Mouse (Mus musculus) heart, postnatal 10 days (tissue): Measurements from ENCODE around the gene Elmo1. TPM values are rescaled to one million over a fixed set of nuclear protein-coding genes. Genes with fewer than 3 reads are reported as not detected.
A peak's percentile ranks its signal among the peaks of the same experiment; 100 is the strongest.

Experiments
- DNase-seq, 2 experiments: peaks; one replicate each; pipeline ENCODE4 v3.0.0; 2021
- intact Hi-C: fragments of 180-260 bp; cut with DNase I; formaldehyde crosslinking; loops from one replicate; pipeline ENCODE4 v1.15.1; 2025
- total RNA-seq, 2 experiments: library from RNA; stranded (reverse); gene quantifications; 2 replicates each; pipeline ENCODE4 v1.2.3; 2021

The Elmo1 gene
- total RNA-seq, 2 experiments from 2014 or later: 20.2 to 20.4 TPM

DNA sequence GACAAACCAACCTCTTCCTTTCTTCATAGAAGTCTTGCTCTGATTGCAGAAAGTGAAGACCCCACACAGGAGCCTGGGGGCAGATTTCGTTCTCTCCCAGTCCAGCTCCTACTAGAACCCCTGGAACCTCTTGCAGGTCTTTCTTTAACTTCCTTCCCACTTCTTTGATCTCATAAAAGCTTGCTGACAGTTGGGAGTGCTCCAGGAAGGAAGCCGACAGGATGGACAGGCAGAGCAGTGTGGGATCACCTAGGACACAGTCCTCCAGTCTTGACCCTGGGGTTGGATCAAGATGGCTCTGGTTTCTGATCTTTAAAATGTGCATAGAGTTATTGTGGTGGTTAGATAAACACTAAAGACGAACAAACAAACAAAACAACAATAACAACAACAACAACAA, 147.8 kb downstream of the Elmo1 start:
- intact Hi-C loops: no loop called here
- no peak for DNase-seq

DNA sequence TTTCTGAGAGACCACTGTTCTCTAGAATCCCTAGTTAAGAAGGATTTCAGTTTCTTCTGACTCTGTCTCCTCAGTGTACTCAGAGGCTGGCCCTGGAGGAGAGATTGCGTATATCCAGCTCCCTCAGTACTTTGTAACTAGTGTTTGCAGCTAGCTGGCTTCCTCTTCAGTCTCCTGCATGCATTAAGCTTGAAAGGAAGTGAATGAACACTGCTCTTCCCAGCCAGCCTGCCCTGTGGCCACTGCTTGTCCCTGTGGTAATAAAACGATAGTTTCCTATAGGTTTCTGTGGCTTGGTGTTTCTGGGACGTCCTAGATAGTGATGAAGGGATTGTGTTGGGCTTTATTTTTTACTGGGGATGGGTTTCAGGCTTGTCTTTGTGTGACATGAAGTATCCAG, 148.3 kb downstream of the Elmo1 start:
- intact Hi-C loops: no loop called here

DNA sequence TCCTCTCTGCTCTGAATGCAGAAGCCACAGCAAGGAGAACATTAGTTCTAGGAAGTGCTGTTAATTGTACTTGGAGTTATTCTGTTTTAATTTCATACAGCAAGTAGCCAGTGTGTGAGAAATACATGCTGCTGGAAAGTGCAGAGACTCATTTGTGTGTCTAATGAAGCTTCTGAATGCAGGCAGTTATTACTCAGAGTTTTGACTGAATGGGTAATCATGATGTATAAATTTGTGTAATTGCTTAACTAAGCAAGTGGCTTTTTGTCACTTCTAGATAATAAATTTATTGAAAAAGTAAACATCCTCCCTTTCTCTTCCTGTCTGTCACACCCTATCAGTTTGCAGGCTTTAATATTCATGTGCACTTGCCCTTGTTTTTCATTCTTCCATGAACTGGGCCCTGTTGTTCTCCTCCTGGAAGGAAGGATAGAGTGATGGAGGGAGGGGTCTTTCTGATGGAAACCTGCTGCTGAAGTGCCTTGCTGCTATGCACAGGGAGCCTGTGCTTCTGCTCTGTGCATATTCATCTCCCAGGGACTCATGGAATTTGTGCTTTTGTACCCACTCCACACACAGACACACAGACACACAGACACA, 159.8 kb downstream of the Elmo1 start:
- intact Hi-C loops: no loop called here
- DNase-seq: no peak

More for the DNA sequence above, 148.3 kb downstream of the Elmo1 start:
- DNase-seq: no peak

DNA sequence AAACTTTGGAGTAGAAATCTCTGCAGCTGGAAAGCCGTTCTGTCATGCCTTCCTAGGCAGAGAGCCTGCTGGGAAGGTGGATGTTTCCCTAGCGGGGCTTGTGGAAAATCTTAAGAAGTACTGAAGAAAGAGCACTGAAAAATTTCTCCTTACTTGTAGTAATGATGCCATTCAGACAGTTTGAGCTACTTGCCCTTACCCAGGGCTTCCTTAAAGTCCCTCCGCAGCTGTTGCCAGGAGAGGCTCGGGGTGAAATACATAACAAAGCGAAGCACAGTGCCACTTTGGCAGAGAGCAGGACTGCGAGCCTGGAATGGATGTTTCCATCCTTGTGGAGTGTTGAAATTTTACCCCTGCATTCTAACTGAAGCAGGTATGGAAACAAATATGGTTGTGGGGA, 164.5 kb downstream of the Elmo1 start:
- peak in 1 of 2 experiments; percentile 33 for DNase-seq
- intact Hi-C loops: no loop called here

DNA sequence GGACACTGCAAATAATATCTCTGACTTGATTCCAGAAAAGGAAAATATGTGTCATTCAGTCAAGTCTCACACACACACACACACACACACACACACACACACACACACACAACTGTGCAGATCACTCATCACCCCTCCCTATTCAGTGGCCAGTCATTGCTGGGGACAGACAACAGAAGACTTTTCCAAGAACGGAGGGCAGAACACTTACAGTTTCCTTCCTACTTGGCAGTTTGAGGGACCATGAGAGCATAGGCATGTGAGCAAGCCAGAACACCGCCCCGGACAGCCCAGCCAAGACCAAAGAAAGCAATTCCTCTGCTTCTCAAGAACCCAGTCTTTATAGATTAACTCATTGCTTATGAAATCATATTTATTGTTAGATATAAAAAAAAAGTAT, 165.0 kb downstream of the Elmo1 start:
- intact Hi-C loops: no loop called here
- DNase-seq: peak; percentile 67 to 69

DNA sequence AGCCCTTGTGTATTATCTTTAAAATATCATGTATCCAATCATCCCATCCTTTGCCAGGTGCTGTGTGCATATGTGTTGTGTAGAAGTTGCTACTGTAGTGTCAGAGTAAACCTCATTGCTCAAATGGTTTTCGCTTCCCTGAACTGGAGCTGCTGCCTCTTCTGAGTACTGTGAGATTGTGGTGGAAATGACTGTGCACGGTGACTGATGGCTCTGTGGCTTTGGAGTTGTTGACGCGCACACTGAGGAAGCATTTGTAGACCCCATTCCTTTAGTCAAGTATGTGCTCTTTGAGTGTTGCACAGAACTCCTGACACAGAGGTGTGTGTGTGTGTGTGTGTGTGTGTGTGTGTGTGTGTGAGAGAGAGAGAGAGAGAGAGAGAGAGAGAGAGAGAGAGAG, 166.2 kb downstream of the Elmo1 start:
- intact Hi-C loops: no loop called here
- DNase-seq: no peak

GRCm38 (mm10) chr13:20257562-20258525, 167.4 kb downstream of the Elmo1 start:
- DNase-seq: no peak
- intact Hi-C loops: no loop called here

DNA sequence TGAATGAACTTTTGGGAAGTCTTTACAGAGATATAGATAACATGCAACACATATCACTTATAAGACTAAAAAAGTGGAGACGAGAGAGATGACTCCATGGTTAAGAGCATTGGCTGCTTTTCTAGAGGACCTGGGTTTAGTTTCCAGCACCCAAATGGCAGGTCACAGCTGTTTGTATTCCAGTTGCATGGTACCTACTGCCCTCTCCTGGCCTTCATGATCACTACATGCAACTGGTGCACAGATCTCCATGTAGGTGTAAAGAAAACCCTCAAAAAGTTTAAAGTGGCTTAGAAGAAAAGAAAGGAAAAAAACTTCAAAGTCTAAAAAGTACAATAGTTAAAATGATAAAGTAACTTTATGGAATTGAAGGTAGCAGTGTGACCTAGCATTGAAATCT, 172.8 kb downstream of the Elmo1 start:
- no peak for DNase-seq
- intact Hi-C loops: no loop called here

DNA sequence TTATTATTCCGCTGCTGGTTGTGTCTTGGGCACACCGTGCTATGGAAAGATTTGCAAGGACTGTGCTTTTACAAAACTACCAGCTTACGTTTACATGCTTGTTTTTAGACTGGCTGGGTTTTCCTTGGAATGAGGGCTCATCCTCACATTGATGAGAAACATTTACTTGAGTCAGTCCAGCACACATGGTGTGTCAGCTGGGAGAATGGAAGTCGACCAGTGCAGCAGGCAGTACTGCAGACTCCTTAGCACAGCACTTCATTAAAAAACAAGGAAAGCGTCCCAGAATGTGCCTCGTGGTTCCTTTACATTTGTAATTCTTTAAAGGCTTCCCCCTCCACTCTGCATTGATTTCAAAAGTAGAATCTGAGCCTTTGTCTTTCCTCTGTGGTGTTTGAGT, 179.8 kb downstream of the Elmo1 start:
- DNase-seq: no peak
- intact Hi-C loops: loop anchor here (5.0 kb wide), 2 partner anchors 83 to 573 kb away; partner anchors contain the start of gene Nme8

- intact Hi-C loops: loop anchor here (1.0 to 5.0 kb wide), 4 partner anchors 84 to 574 kb away; partner anchors contain the start of genes Elmo1 and Nme8
- DNase-seq: no peak
Observed at GRCm38 (mm10) chr13:20271799-20272198, 181.4 kb downstream of the Elmo1 start.

DNA sequence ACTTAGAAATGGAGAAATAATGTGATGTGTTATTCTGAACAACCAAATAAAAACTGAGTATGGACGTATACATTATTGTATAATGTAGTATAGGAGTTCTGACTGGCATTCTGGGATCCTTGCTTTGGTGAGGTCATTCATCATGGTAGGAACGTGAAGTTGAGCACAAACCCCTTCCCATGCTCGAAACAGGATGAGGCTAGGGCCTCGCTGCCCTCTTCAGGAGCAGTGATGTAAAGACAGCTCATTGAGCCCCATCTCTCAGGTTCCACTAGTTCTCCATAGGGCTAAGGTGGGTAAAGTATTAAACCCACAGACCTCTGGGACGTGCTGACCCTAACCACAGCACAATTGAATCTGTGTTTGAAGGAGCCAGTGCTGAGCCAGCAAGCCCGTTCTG, 182.2 kb downstream of the Elmo1 start:
- intact Hi-C loops: loop anchor here (1.0 to 5.0 kb wide), 4 partner anchors 85 to 575 kb away; partner anchors contain the start of genes Elmo1 and Nme8
- DNase-seq: peak in 1 of 2 experiments; percentile 41

- no peak for DNase-seq
- intact Hi-C loops: no loop called here
Observed at GRCm38 (mm10) chr13:20279889-20280288, 189.5 kb downstream of the Elmo1 start.

- DNase-seq: no peak
- intact Hi-C loops: no loop called here
Observed at GRCm38 (mm10) chr13:20283891-20284290, 193.5 kb downstream of the Elmo1 start.

DNA sequence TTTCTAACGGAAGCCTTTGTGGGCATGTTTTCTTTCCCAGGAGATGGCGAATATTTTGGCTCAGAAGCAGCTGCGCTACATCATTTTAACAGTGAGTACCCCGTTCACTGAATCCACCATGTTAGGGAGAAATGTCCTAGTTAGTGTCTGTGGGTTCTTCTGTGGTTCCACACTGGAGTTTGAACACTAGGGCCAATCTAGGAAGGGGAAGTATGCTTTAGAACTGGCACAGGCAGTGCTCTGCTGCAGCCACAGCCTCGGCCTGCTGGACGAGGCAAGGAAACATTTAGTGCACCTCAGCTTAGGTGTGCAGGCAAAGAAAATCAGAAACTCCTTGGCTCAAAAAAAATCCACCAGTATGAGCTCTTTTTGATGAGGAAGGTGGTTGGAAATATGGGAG, 196.3 kb downstream of the Elmo1 start:
- intact Hi-C loops: no loop called here
- DNase-seq: no peak

- peak; percentile 56 to 58 for DNase-seq
- intact Hi-C loops: no loop called here
Observed at GRCm38 (mm10) chr13:20288393-20288792, 198.0 kb downstream of the Elmo1 start.

GRCm38 (mm10) chr13:20290412-20290811, 200.0 kb downstream of the Elmo1 start:
- intact Hi-C loops: loop anchor here (5.0 to 10.0 kb wide), 3 partner anchors 253 to 1034 kb away; no protein-coding TSS in a partner anchor
- peak in 1 of 2 experiments; percentile 39 for DNase-seq

DNA sequence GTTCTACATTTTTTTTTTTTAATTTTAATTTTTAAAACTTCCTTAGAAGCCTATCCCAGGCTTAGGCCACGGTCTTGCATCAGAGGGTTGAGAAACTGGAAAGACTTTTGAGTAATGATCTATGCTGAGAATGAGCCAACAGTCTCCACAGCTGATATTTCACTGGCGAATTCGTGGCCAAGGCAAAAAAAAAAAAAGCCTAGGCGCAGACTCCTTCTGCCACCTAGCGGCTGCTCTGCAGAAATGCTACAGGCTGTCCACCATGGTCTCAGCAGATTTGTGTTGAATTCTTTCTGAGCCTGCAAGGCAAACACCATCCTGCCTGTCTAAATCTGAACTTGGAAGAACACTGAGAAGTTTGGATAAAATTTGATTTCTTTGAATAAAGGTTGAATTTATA, 202.0 kb downstream of the Elmo1 start:
- peak; percentile 63 to 66 for DNase-seq
- intact Hi-C loops: loop anchor here (1.0 to 10.0 kb wide), 5 partner anchors 202 to 1032 kb away; partner anchors contain the start of gene Elmo1

DNA sequence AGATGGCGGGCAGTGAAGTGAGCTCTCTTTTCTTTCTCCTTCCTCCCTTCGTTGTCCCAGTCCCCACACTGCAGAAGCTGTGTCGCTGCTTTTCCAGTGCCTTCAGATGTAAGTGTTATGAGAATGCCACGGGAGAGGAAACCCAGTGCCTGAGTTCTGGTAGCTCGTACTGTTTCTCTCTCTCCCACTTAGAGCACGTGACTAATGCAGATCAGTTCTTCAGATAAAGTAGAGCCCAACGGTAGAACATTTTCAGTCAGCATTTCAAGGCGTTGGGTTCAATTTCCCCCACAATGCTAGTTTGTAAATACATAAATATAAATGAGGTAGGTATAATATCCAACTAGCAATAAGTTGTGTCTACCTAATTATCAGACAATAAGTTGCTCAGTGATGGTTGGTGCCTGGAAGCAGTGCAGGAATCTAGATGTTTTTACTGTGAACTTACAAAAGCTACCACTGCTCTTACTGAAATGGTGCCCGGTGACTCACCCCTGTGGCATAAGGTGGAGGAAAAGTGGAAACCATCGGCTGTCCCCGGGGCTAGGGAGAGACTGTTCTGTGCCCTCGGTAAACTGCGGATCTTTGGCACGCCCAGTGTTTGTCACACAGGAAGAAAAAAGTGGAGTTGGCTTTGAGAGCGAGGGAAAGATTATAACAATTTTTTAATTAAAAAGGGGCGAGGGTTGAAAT, 205.0 kb downstream of the Elmo1 start:
- intact Hi-C loops: loop anchor here (5.0 to 10.0 kb wide), 3 partner anchors 862 to 1029 kb away; no protein-coding TSS in a partner anchor
- DNase-seq: no peak

GRCm38 (mm10) chr13:20297841-20298240, 207.4 kb downstream of the Elmo1 start:
- intact Hi-C loops: loop anchor here (1.0 to 10.0 kb wide), 4 partner anchors 737 to 1027 kb away; no protein-coding TSS in a partner anchor

GRCm38 (mm10) chr13:20299424-20299823, 209.0 kb downstream of the Elmo1 start:
- intact Hi-C loops: loop anchor here (5.0 to 10.0 kb wide), 3 partner anchors 858 to 1025 kb away; no protein-coding TSS in a partner anchor
- DNase-seq: peak; percentile 36 to 38

More at GRCm38 (mm10) chr13:20297841-20298240, 207.4 kb downstream of the Elmo1 start:
- peak; percentile 58 to 76 for DNase-seq
